Mouse (Mus musculus): ENCODE measurements around the gene Pbdc1. TPM values are rescaled to one million over a fixed set of nuclear protein-coding genes. Genes with fewer than 3 reads are reported as not detected.
"Not testable (repeated sequence)": the region's sequence is repeated elsewhere in the genome, so short reads cannot be mapped to it uniquely, and the experiment has no call there.

The Pbdc1 gene
- 10 to 100 TPM; 17.6 to 18.2 TPM for total RNA-seq (2021)

- DNase-seq (ENCODE audit: extremely low spot score in 1 of 2, low spot score in 1 of 2): peak; percentile 88
These were observed at the start of gene Pbdc1 for GRCm38 (mm10) chrX:105079615-105080092. Pbdc1 (plus strand) TSS chrX:105079756.

- DNase-seq (ENCODE audit: extremely low spot score in 1 of 2, low spot score in 1 of 2): no peak
These were observed 41.9 kb upstream of the Pbdc1 start for GRCm38 (mm10) chrX:105037666-105038065.

DNA sequence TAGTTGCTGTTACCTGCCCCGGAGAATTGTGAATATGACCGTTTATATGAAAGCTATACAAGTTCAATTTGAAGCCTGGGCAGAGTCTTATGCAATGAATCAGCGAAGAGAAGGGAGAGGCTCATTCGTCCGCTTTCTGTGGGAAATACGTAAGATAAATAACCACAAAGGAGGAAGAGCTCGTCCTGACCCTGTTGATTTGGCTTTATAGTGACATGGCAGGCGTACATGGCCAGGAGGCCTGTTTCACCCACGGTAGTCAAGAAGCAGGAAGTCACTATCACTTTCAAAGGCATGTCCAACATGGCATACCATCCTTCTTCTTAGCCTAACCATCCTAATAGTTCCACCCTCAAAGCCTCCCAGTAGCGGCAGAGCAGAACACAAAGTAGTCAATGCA, 15.3 kb upstream of the Pbdc1 start:
- no peak for DNase-seq (ENCODE audit: extremely low spot score in 1 of 2, low spot score in 1 of 2)

DNA sequence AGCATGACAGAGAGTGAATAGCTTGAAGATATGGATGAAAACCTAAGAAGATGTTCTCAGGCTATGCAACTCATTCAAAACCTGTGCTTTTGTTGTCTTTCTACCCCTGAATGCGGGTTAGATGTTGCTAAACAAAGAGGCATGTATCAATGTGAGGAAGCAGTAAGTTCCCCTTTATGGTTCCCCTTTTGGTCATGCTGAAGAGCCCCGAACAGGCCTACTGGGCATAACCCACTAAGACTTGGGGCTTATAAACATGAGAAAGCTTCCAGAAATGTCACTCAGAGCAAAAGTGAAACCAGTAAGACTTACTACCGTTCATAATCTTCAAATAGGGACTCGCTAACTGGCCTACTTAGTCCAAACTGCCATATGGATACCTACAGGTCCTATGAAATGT, 14.8 kb upstream of the Pbdc1 start:
- DNase-seq (ENCODE audit: extremely low spot score in 1 of 2, low spot score in 1 of 2): no peak

DNA sequence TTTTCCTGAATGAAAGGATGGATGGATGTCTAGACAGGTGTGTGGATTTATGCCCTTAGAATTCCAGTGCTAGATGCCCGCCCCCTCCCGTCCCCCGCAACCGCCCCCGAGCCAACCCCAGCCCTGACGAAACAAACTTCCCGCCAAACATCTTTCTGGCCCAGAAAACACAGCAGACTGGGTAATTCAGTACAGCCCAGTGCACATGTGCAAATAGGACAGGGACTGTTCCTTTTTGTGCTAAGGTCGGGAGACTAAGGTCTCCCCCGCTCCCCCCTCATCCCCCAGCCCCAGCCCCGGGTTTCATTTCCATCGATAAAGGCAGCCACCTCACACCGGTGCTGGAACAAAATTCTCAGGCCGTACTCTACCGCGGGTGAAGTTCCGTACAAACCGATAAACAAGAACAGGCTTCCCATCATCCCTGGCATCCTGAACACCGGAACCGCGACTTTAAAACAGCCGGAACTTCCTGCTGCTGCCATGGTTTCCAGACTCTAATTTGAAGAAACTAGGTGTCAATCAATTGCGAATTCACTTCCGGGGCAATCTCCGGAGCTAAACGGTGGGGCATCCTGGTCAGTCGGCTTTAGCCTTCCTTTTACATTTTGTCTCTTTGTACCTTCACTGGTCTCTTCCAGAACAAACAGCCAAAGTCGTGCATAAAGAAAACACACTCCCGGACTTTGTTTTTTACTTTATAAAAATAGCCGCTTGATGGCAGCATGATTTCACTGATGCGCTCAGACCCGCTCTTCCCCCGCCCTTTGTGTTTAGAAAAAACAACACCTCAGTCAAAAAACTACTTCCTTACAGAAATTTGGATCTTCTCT, 9.7 kb upstream of the Pbdc1 start:
- DNase-seq (ENCODE audit: extremely low spot score in 1 of 2, low spot score in 1 of 2): peak; percentile 65

- DNase-seq (ENCODE audit: extremely low spot score in 1 of 2, low spot score in 1 of 2): no peak
These were observed 405 bp upstream of the Pbdc1 start for GRCm38 (mm10) chrX:105079151-105079550.

- DNase-seq (ENCODE audit: extremely low spot score in 1 of 2, low spot score in 1 of 2): no peak
These were observed 540 bp downstream of the Pbdc1 start for GRCm38 (mm10) chrX:105080096-105080495.

GRCm38 (mm10) chrX:105083013-105083412, 3.5 kb downstream of the Pbdc1 start:
- DNase-seq (ENCODE audit: extremely low spot score in 1 of 2, low spot score in 1 of 2): not testable (repeated sequence)

GRCm38 (mm10) chrX:105104175-105104574, 24.6 kb downstream of the Pbdc1 start:
- DNase-seq (ENCODE audit: extremely low spot score in 1 of 2, low spot score in 1 of 2): peak in 1 of 2 experiments; percentile 19

DNA sequence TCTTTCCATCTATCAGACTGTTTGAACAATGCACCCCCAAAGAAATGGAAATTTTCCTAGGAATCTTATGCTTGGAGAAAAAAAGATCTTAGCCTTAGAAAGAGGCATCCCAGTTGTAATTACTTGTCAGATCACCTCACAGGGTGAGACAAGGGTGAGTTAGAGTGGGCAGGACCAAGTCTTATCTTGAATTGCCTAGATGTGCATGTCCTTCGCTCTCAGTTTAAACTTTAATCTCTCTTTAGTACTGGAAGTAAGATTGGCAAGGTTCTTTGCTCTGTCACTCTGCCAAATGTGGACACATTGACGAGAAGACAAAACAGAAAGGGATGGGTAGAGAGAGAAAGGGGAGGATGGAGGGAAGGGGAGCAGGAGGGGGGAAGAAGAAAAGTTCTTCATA, 35.4 kb downstream of the Pbdc1 start:
- DNase-seq (ENCODE audit: extremely low spot score in 1 of 2, low spot score in 1 of 2): no peak

DNA sequence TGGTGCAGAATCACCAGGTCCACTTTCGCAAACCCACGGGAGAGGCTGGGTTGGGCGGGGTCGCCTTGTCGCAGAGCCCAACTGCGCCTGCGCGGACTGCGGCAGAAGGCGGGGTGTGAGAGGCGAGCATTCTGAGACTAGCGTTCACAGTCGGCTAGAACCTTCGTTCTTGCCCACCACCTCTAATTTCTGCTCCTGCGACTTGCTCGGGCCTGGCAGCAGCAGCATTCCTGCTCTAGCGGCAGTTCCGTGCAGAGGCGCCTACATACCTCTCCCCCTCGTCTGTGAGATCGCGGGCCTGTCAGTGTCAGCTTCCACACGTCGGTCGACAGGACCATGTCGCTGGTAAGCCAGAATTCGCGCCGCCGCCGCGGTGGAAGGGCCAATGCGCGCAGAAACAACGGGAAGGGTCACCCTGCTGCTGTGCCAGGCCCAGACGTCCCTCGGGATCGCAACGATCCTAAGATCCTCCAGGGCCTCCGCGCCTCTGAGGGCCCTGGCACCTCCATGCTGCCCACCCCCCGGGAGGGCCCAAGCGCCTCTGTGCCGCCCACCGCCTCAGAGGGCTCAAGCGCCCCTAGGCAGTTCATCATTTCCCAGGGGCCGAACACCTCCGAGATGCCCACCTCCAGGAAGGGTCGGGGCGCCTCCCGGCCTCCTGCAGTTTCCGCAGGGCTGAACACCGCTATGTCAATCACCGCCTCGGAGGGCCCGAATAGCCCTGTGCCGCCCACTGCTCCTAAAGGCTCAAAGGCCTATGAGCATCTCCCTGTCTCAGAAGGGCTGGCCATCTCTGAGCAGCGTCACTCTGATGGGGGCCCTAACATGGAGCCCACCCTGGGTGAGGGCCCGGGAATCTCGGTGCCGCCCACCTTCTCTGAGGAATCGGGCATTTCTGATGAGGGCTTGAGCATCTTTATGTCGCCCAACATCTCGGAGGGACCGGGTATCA, 41.0 kb downstream of the Pbdc1 start, which contains the start of gene Magee1:
Gene Magee1, plus strand, starts transcription at position 104 of the 952 bp plus-strand sequence.
- peak; percentile 70 to 71 for DNase-seq (ENCODE audit: extremely low spot score in 1 of 2, low spot score in 1 of 2)

GRCm38 (mm10) chrX:105121227-105121865, 41.8 kb downstream of the Pbdc1 start:
- DNase-seq (ENCODE audit: extremely low spot score in 1 of 2, low spot score in 1 of 2): peak; percentile 71 to 79

GRCm38 (mm10) chrX:105124903-105125302, 45.3 kb downstream of the Pbdc1 start:
- no peak for DNase-seq (ENCODE audit: extremely low spot score in 1 of 2, low spot score in 1 of 2)

GRCm38 (mm10) chrX:105151872-105152461, 72.4 kb downstream of the Pbdc1 start:
- DNase-seq (ENCODE audit: extremely low spot score in 1 of 2, low spot score in 1 of 2): no peak

- not testable (repeated sequence) for DNase-seq (ENCODE audit: extremely low spot score in 1 of 2, low spot score in 1 of 2)
These were observed 85.5 kb downstream of the Pbdc1 start for GRCm38 (mm10) chrX:105165007-105165406.

Other genes starting within 250 kb of the Pbdc1 start
- 10 to 100 TPM; 11.6 to 11.7 TPM for gene Magee2, start 222.5 kb upstream of the Pbdc1 start, total RNA-seq (2021)
- 100 to 1,000 TPM; 137 to 140 TPM for gene Magee1, start 40.6 kb downstream of the Pbdc1 start, total RNA-seq (2021)

All from layer of hippocampus, postnatal 25 days (tissue).